Mouse (Mus musculus) adrenal gland, adult 18-20 months (tissue): ENCODE data around the gene Ldlr. TPM values are rescaled to one million over a fixed set of nuclear protein-coding genes. Genes with fewer than 3 reads are reported as not detected.
A peak's percentile ranks its signal among the peaks of the same experiment; 100 is the strongest.
"Not testable (repeated sequence)": the region's sequence is repeated elsewhere in the genome, so short reads cannot be mapped to it uniquely, and the experiment has no call there.

Experiments used
- DNase-seq, 2 experiments: peaks; one replicate each; pipeline ENCODE4 v3.0.0; 2021 to 2022; ENCODE audit warnings: low spot score in 2 of 2
- long read RNA-seq, 2 experiments: library from polyadenylated mRNA; stranded (forward); transcript quantifications; one replicate each; pipeline ENCODE4 v2.0.0; 2021
- total RNA-seq, 2 experiments: library from RNA; stranded (reverse); gene quantifications; 1 replicate in 1 of 2; 2 replicates in 1 of 2; pipeline ENCODE4 v1.2.3; 2021

The Ldlr gene
- 100 to 1,000 TPM; 135 to 173 TPM for total RNA-seq
- long read RNA-seq, experiment 1, full-length matches to known transcripts = 55 of 76 reads
- long read RNA-seq, experiment 1, partial matches to known transcripts = 12 of 76 reads
- long read RNA-seq, experiment 1, other reads (novel, unspliced or antisense) = 9 of 76 reads
- long read RNA-seq, experiment 2, full-length matches to known transcripts = 19 of 66 reads
- long read RNA-seq, experiment 2, partial matches to known transcripts = 44 of 66 reads
- long read RNA-seq, experiment 2, other reads (novel, unspliced or antisense) = 3 of 66 reads

GRCm38 (mm10) chr9:21723377-21724146, at the start of gene Ldlr:
TSS of gene Ldlr (plus strand) at chr9:21723483.
- peak; percentile 82 to 87 for DNase-seq

DNA sequence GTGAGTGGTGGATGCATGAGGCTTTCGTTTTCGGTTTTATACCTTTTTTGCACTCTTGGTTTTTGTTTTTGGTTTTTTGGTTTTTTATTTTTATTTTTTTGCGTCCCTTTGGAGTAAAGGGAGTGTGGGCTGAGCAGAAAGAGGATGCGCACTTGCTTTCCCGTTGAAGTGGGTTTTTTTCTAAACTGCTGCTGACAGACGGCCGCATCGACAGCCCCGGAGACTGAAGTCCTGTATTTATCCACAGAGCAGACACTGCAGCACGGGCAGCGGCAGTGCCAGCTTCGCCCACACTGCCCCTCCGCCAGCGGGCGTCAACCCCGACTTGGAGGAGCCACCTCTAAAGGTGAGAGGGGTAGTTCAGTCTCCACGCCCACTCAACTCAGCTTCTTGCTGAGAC, 45.6 kb upstream of the Ldlr start:
- DNase-seq = no peak

GRCm38 (mm10) chr9:21680448-21680847, 42.8 kb upstream of the Ldlr start:
- no peak for DNase-seq

DNA sequence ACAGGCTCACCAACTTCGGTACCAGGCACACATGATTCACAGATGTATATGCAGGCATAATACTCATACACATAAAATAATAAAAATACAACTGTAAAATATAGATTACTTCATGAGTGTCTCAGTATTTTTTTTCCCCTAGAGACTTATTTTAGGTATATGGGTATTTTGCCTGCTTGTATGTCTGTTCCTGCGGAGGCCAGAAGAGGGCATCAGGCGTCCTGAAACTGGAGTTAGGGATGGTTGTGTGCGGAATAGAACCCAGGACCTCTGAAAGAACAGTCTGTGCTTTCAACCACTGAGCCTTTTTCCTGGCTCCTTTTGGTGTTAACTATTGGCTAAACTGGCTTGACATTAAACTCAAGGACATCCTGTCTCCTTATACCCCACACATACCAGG, 40.5 kb upstream of the Ldlr start:
- no peak for DNase-seq

GRCm38 (mm10) chr9:21683897-21684296, 39.4 kb upstream of the Ldlr start:
- no peak for DNase-seq

DNA sequence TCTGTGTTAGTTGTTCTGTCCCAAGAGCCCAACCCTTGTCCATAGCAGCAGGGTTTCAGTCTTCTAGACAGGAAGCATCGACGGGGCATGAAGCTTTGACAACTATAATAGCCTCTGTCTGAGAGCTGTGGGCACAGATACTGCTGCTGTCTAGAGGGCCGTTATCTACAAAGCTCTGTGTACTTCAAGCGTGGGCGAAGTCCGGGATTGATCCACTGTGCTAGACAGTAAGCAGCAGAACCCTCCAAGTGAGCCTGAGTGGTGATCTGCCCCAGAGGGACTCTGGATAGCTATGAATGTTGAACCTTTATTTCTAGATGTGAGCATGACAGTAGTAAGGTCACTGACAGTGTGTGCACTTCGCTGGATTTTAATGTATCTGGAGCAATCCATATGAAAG, 34.7 kb upstream of the Ldlr start:
- DNase-seq = no peak

- DNase-seq = peak in 1 of 2 experiments; percentile 22
These were observed 33.3 kb upstream of the Ldlr start for GRCm38 (mm10) chr9:21690031-21690430.

- DNase-seq = peak in 1 of 2 experiments; percentile 32
These were observed 31.4 kb upstream of the Ldlr start for GRCm38 (mm10) chr9:21691862-21692261.

DNA sequence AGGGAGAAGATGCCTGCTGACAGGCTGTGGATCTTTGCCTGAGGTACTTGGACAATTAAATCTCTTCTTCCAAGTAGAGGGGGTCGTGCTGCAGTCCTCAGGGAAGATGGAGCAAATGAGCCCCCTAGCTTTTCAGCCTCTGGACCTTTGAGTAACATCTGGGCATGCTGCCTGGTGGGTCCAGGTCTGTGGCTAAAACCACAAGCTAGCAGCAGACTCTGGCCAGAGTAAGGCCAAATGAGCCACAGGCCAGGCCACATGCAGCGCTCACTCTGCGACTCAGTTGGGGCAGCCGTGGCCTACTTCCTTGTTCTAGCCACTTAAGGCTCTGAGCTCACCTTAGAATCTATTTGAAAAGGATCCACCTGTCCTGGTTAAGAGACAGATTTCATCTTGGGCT, 30.8 kb upstream of the Ldlr start:
- DNase-seq = no peak

DNA sequence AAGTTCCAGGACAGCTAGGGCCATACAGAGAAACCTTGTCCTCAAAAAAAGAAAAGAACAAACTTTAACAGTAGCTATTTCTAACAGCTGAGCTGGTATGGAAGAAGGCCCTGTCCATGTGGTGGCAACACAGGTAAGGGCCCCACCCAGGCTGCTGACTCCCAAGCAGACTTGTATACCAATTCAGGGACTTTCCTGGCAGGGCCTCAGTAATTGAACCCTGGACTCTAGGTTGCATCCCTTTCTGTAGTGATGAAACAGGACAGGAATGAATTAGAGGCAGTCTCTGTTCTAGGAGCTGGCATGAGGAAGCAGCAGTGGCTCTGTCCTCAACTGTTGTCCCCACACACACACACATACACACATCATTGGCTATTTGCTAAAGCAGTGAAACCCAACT, 29.2 kb upstream of the Ldlr start:
- no peak for DNase-seq

- no peak for DNase-seq
These were observed 28.0 kb upstream of the Ldlr start for GRCm38 (mm10) chr9:21695229-21695792.

GRCm38 (mm10) chr9:21697121-21697520, 26.2 kb upstream of the Ldlr start:
- DNase-seq = no peak

GRCm38 (mm10) chr9:21699280-21699679, 24.0 kb upstream of the Ldlr start:
- not testable (repeated sequence) for DNase-seq

- DNase-seq = no peak
These were observed 22.2 kb upstream of the Ldlr start for GRCm38 (mm10) chr9:21701091-21701490.

DNA sequence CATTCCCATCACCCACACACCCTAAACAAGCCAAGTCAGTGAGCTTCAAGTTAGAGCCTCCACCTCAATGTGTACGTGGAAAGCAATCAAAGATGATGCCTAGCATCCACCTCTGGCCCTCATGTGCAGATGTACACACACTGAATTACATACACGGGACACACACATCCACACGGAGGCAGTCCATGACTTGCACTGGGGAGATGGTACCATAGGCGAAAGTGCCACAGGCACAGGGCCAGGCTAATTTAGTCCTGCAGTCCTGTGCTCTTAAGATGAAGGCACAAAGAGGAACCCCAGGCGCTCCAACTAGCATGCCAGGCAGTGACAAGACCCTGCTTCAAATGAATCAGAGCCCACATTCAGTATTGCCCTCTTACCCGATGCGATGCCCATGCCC, 19.8 kb upstream of the Ldlr start:
- DNase-seq = no peak

- DNase-seq = no peak
These were observed 17.2 kb upstream of the Ldlr start for GRCm38 (mm10) chr9:21706085-21706484.

DNA sequence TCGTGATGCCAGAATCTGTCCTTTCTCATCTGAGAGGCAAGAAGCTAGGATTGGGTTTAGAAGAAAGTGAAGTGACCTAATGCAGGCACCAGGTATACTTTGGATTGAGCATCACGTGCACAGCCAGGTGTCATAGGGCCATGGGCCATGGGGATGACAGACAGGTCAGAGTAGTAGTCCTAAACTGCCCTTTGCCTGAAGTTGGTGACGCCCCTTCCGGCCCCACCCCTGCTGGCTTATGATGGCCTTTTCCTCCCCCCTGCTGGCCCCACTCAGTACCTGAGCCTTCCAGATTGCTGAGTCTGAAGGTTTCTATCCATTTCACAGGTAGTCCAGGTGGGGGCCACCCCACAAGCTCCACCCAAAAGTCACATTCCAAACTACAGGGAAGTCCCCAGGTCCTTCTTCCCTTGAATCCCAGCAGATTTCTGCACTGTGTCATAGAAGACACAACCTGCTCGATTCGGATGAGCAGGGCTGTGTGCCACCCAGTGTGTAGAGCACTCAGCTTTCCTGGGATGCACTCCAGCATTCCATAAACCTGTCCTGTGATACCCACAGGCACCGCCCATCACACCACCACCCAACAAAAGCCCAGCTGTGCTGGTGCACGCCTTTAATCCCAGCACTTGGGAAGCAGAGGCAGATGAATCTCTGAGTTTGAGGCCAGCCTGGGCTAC, 16.6 kb upstream of the Ldlr start:
- DNase-seq = no peak

GRCm38 (mm10) chr9:21709340-21709739, 13.9 kb upstream of the Ldlr start:
- no peak for DNase-seq

DNA sequence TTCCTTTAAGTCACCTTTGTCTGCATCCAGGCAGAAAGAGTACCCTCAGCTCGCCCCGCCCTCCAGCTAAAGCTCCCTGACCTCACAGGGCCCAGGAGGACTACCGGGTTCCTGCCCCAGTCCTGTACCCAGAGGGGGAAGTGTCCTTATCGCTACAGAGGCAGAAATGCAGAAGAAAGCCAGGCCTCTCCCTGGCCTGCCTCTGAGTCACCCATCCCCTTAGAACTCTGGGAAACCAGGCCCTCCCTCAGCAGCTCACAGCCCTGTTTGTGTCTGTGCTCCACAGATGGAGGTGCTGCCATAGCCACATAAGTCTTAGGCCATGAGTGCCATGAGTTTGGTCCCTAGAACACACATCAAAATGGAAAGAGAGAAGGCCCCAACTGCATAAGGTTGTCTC, 8.0 kb upstream of the Ldlr start:
- no peak for DNase-seq

GRCm38 (mm10) chr9:21717015-21717414, 6.3 kb upstream of the Ldlr start:
- DNase-seq = no peak

- DNase-seq = no peak
These were observed 2.2 kb upstream of the Ldlr start for GRCm38 (mm10) chr9:21721036-21721435.

- DNase-seq = peak; percentile 87 to 88
These were observed 859 bp downstream of the Ldlr start for GRCm38 (mm10) chr9:21724147-21724536.
